Mouse (Mus musculus): ENCODE measurements at regions not wholly inside any gene's neighbourhood (a gene's known extent, or its start where the extent isn't known, plus 50 kb on each side); places are given as distances from the start of the nearest gene placed in this dataset.

DNA sequence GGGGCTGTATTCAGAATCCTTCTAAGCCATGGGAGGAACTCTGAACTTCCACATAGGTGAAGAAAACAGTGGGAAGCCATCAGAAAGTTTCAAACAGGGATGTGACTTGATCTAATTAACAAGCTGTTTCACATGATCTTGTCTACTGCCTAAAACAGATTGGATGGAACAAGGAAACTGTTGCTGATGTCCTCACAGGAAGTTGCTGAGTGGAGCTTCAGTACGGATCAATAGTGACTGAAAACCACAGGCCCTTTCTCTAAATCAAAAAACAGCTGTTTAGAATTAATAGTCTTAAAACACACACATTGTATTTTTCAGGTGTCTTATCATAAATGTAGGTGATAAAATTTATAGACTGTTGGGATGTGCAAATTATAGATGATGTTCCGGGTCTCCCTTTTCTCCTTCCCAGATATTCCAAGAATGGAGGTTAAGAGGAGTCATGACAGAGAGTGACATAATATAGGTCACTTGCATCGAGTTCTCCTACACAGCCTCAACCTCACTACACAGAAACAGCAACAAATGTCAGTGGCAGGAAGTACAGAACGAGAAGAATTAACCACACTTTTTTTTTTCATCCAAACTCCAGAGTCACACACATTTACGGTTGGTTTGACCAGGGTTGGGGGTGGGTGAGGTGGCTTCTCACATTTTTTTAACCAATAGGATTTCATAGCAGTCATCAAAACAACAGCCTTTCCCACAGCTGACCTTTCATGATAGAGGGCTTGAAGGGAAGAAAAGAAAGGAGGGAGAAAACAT, 170.4 kb upstream of the Lpp start:
- in situ Hi-C loops (cut with MboI; ENCODE audit: low pct_unique_long_range_greater_than_20kb in 1 of 2, low sequenced_read_pairs in 2 of 2, unreplicated experiment in 1 of 2) = no loop called here

DNA sequence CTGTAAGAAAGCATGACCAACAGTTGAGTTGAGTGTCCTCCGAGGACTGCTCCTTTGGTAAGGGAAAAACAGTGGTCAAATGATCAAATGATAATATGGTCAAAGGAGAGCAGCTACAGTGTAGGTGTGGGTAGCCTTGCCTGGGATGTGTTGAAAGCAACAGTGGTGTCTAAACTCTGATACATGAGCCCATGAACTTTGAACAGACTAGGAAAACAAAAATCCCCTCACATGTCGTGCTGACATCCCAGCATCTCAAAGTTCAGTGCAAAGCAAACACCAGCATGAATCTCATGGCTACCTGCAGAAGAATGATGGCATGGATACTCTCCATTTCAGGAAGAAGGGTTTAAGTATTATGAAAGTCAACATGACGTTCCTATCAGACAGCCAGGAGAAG, 171.3 kb upstream of the Lpp start:
- in situ Hi-C loops (cut with MboI; ENCODE audit: low pct_unique_long_range_greater_than_20kb in 1 of 2, low sequenced_read_pairs in 2 of 2, unreplicated experiment in 1 of 2) = no loop called here

DNA sequence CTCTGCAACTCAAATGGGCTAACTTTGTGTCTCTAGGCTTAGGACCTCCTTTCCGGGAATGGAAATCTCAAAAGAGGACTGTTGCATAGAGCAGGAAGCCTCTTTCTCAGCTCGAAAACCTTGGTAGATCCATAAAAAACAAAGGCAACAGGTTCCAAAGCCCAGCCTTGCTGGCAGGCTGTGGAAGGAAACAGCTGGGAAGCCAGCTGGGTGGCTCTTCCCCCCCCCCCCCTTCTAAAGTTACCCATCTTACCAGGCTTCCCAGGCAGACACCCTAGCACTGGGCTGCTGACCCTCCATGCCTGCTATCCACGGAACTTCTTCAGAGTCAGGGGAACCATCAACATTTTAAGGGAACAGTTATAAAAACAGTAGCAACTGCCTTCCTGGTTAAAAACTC, 172.7 kb upstream of the Lpp start:
- in situ Hi-C loops (cut with MboI; ENCODE audit: low pct_unique_long_range_greater_than_20kb in 1 of 2, low sequenced_read_pairs in 2 of 2, unreplicated experiment in 1 of 2) = no loop called here

- in situ Hi-C loops (cut with MboI; ENCODE audit: low pct_unique_long_range_greater_than_20kb in 1 of 2, low sequenced_read_pairs in 2 of 2, unreplicated experiment in 1 of 2) = no loop called here
Observed at GRCm38 (mm10) chr16:24219691-24220090, 173.6 kb upstream of the Lpp start.

GRCm38 (mm10) chr16:24218850-24219185, 174.5 kb upstream of the Lpp start:
- in situ Hi-C loops (cut with MboI; ENCODE audit: low pct_unique_long_range_greater_than_20kb in 1 of 2, low sequenced_read_pairs in 2 of 2, unreplicated experiment in 1 of 2) = no loop called here

DNA sequence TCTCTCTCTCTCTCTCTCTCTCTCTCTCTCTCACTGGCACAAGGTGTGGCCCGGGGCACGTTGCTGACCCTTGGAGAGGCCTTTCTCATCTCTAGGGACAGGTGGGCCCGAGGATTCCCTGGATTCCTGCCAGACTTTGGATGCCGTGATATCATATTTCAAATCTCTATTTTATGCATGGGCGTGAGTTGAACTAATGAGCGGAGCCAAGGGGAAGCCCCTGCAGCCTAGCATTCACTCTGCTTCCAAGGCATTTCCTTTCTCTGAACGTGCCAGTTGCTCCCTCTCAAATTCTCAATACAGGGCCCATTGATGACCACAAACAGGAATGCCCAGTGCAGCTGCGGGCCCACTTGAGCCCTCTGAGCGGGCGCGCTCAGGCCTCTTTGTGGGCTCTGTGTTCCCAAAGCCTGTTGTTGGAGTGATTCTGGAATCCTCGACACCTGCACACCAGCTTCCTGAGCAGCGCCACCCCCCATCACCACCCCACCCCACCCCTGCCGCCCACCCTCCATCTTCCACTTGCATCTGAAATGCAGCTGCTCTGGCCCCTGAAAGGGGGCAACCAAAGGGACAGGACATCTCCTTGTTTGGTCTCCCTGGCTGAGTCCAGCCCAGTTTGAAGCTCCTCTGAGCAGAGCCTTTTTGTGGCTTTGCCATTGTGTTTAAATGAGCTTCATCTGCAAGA, 175.0 kb upstream of the Lpp start:
- in situ Hi-C loops (cut with MboI; ENCODE audit: low pct_unique_long_range_greater_than_20kb in 1 of 2, low sequenced_read_pairs in 2 of 2, unreplicated experiment in 1 of 2) = no loop called here

- in situ Hi-C loops (cut with MboI; ENCODE audit: low pct_unique_long_range_greater_than_20kb in 1 of 2, low sequenced_read_pairs in 2 of 2, unreplicated experiment in 1 of 2) = no loop called here
Observed at GRCm38 (mm10) chr16:24216828-24217227, 176.5 kb upstream of the Lpp start.

DNA sequence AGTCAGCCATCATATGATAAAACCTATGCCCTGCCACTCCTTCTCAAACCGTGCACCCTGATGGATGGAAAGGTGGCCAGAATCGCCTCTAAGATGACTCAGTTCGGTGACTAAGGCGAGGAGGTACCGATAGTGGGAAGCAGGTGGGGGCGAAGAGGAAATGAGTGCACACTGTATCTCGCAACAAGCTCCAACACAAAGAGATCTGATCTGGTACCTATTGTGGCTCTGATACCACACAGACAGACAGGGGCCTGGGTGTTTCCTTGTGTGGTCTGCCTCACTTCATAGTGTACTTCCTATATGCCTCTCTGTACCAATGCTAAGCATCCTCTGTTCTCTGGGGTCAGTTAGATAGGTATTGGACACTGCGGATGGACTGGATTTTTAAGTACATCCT, 178.0 kb upstream of the Lpp start:
- in situ Hi-C loops (cut with MboI; ENCODE audit: low pct_unique_long_range_greater_than_20kb in 1 of 2, low sequenced_read_pairs in 2 of 2, unreplicated experiment in 1 of 2) = no loop called here

- in situ Hi-C loops (cut with MboI; ENCODE audit: low pct_unique_long_range_greater_than_20kb in 1 of 2, low sequenced_read_pairs in 2 of 2, unreplicated experiment in 1 of 2) = no loop called here
Observed at GRCm38 (mm10) chr16:24213577-24213976, 179.7 kb upstream of the Lpp start.

- in situ Hi-C loops (cut with MboI; ENCODE audit: low pct_unique_long_range_greater_than_20kb in 1 of 2, low sequenced_read_pairs in 2 of 2, unreplicated experiment in 1 of 2) = no loop called here
Observed at GRCm38 (mm10) chr16:24212702-24213101, 180.6 kb upstream of the Lpp start.

- in situ Hi-C loops (cut with MboI; ENCODE audit: low pct_unique_long_range_greater_than_20kb in 1 of 2, low sequenced_read_pairs in 2 of 2, unreplicated experiment in 1 of 2) = no loop called here
Observed at GRCm38 (mm10) chr16:24211588-24211987, 181.7 kb upstream of the Lpp start.

DNA sequence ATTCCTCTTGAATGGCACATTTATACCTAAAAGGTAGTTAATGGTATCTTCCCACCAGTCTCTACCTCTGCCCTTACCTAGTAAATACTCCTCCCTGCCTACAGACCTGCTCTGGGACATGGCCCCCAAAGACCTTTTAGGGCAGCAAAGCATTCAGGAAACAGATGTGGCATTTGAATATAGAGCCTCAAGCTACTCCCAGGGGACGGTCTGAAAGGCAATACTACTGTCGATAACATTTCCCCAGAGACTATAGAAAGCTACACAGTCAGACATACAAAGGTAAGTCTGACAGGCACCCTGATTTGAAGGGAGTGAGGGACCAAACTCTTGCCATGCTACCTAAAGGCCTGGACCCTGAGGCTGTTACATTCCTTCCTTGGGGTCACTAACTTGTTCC, 184.4 kb upstream of the Lpp start:
- in situ Hi-C loops (cut with MboI; ENCODE audit: low pct_unique_long_range_greater_than_20kb in 1 of 2, low sequenced_read_pairs in 2 of 2, unreplicated experiment in 1 of 2) = no loop called here

DNA sequence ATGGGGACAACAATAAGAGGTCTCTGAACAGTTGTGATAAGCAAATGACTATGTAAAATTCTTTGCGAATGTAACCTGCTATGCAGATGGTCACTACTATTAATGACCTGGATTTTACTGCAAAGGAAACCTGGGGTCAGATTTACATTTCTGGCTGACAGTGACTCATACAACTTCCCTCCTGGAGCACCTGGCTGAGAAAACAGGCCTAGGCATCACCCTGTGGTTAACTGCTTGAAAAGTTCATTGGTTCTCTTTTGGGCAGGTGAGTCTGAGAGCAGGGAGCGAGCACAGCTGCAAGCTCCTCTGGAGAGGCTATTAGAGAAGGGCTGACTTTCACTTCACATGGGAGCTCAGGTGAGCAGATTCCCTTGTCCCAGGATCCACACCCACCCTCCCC, 185.2 kb upstream of the Lpp start:
- in situ Hi-C loops (cut with MboI; ENCODE audit: low pct_unique_long_range_greater_than_20kb in 1 of 2, low sequenced_read_pairs in 2 of 2, unreplicated experiment in 1 of 2) = no loop called here

DNA sequence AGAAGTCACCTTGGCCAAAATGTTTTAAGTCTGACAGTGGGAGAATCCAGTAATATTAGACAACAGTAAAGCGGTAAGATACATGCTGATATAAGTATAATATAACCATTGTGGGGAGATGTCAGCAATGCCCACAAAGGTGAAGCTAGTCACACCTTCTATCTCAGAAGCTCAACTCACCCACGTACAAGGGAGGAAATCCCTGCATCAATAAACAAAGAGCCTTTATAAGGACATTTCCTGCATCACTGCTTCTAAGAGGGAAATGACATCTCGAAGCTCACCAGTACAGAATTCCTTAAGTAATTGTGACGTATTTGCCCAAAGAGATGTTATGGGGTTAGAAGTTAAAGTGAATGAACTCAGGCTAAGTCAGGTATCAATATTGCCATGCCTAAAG, 186.3 kb upstream of the Lpp start:
- in situ Hi-C loops (cut with MboI; ENCODE audit: low pct_unique_long_range_greater_than_20kb in 1 of 2, low sequenced_read_pairs in 2 of 2, unreplicated experiment in 1 of 2) = no loop called here

- in situ Hi-C loops (cut with MboI; ENCODE audit: low pct_unique_long_range_greater_than_20kb in 1 of 2, low sequenced_read_pairs in 2 of 2, unreplicated experiment in 1 of 2) = no loop called here
Observed at GRCm38 (mm10) chr16:24206461-24206861, 186.8 kb upstream of the Lpp start.

- in situ Hi-C loops (cut with MboI; ENCODE audit: low pct_unique_long_range_greater_than_20kb in 1 of 2, low sequenced_read_pairs in 2 of 2, unreplicated experiment in 1 of 2) = no loop called here
Observed at GRCm38 (mm10) chr16:24205594-24205993, 187.7 kb upstream of the Lpp start.

- in situ Hi-C loops (cut with MboI; ENCODE audit: low pct_unique_long_range_greater_than_20kb in 1 of 2, low sequenced_read_pairs in 2 of 2, unreplicated experiment in 1 of 2) = no loop called here
Observed at GRCm38 (mm10) chr16:24204064-24204730, 189.1 kb upstream of the Lpp start.

DNA sequence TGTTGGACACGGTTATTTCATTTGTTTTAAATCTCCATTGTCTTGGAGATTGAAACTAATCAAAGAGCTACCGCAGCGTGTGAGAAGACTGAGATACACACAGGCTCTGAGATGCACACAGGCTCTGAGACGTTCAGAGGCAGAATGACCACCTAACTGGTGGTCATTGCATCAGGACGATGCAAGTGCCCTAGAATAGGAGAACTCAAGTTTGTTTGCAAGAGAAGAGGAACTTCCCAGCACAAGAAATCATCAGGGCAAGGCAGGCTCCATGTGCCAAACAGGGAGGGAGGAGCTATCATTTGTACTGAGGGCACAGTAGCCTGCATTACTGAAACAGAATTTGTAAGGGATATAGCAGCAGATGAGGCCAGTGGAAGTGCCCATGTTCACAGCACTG, 190.7 kb upstream of the Lpp start:
- in situ Hi-C loops (cut with MboI; ENCODE audit: low pct_unique_long_range_greater_than_20kb in 1 of 2, low sequenced_read_pairs in 2 of 2, unreplicated experiment in 1 of 2) = no loop called here

DNA sequence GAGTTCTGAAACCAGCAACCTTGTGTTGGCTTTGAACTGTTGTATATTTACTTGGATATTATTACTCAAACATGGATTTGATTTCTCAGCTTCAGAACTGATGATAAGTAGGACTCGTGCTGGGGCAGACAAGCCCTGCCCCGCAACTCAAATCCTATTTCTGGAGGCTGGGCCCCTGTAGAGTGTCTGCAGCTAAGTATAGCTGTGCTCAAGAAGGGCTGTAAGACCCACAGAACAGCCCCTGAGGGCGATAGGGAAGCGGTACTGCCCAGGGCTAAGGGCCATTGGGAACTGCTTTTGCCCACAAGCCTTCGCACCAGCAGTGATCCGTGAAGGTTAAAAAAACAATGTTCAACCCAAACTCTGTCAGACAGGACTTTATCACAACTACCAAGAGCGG, 191.9 kb upstream of the Lpp start:
- in situ Hi-C loops (cut with MboI; ENCODE audit: low pct_unique_long_range_greater_than_20kb in 1 of 2, low sequenced_read_pairs in 2 of 2, unreplicated experiment in 1 of 2) = no loop called here

DNA sequence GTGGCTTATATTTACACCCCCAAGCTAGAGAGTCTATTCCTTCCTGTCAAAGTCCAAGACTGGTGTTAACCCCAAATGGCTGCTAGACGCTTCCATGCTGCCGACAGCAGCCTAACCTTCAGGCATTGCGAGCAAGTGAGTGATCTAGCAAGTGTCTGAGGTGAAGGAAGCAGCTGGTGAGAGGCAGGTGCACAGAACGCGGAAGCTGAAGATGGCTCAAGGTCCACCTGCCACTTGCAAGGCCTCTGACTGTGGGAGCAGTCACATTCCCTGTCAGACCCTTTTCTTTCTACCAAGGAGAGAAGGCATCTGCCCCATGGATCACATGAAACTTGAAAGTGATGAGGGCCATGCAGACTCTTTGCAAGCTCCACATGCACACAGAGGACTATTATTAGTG, 193.1 kb upstream of the Lpp start:
- in situ Hi-C loops (cut with MboI; ENCODE audit: low pct_unique_long_range_greater_than_20kb in 1 of 2, low sequenced_read_pairs in 2 of 2, unreplicated experiment in 1 of 2) = no loop called here

Measured in mouse embryonic stem cell (cell line).